Mouse (Mus musculus) megakaryocyte, embryonic 14.5 days (primary cell): ENCODE results near the gene Drap1. TPM values are rescaled to one million over a fixed set of nuclear protein-coding genes. Genes with fewer than 3 reads are reported as not detected.
"Not testable (repeated sequence)": the region's sequence is repeated elsewhere in the genome, so short reads cannot be mapped to it uniquely, and the experiment has no call there.

Source experiments
- H3K27me3 ChIP-seq: replicated peaks from 2 replicates; pipeline ENCODE3; 2012; ENCODE audit warnings: inconsistent platforms
- H3K36me3 ChIP-seq: replicated peaks from 2 replicates; pipeline ENCODE3; 2012; ENCODE audit warnings: low read length, inconsistent platforms, mixed read lengths
- H3K4me1 ChIP-seq: 2 replicates; pipeline ENCODE4 v1.6.1; 2012; ENCODE audit warnings: inconsistent platforms
- H3K4me3 ChIP-seq: replicated peaks from 2 replicates; pipeline ENCODE3; 2012; ENCODE audit warnings: moderate library complexity, mild to moderate bottlenecking, inconsistent platforms
- H3K9me3 ChIP-seq: 2 replicates; pipeline ENCODE4 v1.6.1; 2012; ENCODE audit warnings: inconsistent platforms
- FLI1 ChIP-seq: IDR thresholded peaks from 2 replicates; pipeline ENCODE4 v1.6.1; 2012; ENCODE audit warnings: low read length, inconsistent platforms, mixed read lengths
- GATA1 ChIP-seq: IDR thresholded peaks from 3 replicates; pipeline ENCODE4 v1.6.1; 2012; ENCODE audit warnings: mixed read lengths, low read length, inconsistent platforms, borderline replicate concordance
- polyA plus RNA-seq: library from polyadenylated mRNA; stranded (reverse); fragments of >175 nt; gene quantifications from 2 replicates; pipeline ENCODE4 v1.2.3, GENCODE M21; 2012; ENCODE audit warnings: low replicate concordance; ENCODE audit not compliant: insufficient read depth

Drap1 gene
- polyA plus RNA-seq, 1 experiment = 449 TPM

- H3K4me1 ChIP-seq = peaks cover 31% of the 10 kb centered on the region
- no peaks in the 10 kb centered on the region for H3K9me3 ChIP-seq
- peaks cover 4% of the 10 kb centered on the region for H3K27me3 ChIP-seq
- no peaks in the 10 kb centered on the region for H3K36me3 ChIP-seq
- no peak overlapping the region for H3K4me3 ChIP-seq
- TF ChIP-seq GATA1 (no peak), FLI1 (no peak)
These were observed 16.4 kb downstream of the Drap1 start for GRCm38 (mm10) chr19:5408057-5409001.

GRCm38 (mm10) chr19:5407133-5407532 lies 17.6 kb downstream of the Drap1 start:
- peaks cover 4% of the 10 kb centered on the region for H3K27me3 ChIP-seq
- H3K4me1 ChIP-seq = peaks cover 31% of the 10 kb centered on the region
- H3K9me3 ChIP-seq = no peaks in the 10 kb centered on the region
- TF ChIP-seq GATA1 = no peak
- TF ChIP-seq FLI1 = no peak
- no peaks in the 10 kb centered on the region for H3K36me3 ChIP-seq
- H3K4me3 ChIP-seq = peak overlapping the region; percentile 85

- not testable (repeated sequence) for H3K36me3 ChIP-seq, H3K9me3 ChIP-seq, H3K27me3 ChIP-seq
- Histone ChIP-seq H3K4me1 (peaks cover 26% of the 10 kb centered on the region), H3K4me3 (peak overlapping the region; percentile 85)
These were observed 18.1 kb downstream of the Drap1 start for GRCm38 (mm10) chr19:5406531-5407126.

DNA sequence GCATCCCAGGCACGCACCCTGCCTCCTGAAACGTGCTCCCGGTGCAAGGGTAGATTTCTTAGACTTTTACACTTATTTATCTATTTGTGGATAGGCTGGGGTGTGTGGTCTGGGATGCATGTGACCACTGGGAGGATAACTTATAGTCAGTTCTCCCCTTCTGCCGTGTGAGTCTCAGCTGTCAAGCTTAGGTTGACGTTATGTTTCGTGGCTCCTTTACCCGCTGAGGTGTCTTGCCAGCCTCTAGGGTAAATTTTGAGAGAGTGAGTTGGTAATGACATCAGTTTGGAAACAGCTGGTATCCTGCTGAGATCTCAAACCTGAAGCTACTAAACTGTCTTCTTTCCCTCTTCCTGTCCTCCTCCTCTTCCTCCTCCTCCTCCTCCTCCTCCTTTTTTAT lies 18.9 kb downstream of the Drap1 start:
- Histone ChIP-seq H3K36me3 (no peaks in the 10 kb centered on the region), H3K4me3 (peak overlapping the region; percentile 2), H3K27me3 (peaks cover 1% of the 10 kb centered on the region), H3K4me1 (peaks cover 25% of the 10 kb centered on the region), H3K9me3 (no peaks in the 10 kb centered on the region)
- no peak for TF ChIP-seq GATA1
- TF ChIP-seq FLI1 = no peak

- TF ChIP-seq FLI1 (no peak), GATA1 (no peak)
- Histone ChIP-seq H3K27me3 (peaks cover 1% of the 10 kb centered on the region), H3K9me3 (no peaks in the 10 kb centered on the region), H3K36me3 (no peaks in the 10 kb centered on the region), H3K4me1 (peaks cover 18% of the 10 kb centered on the region), H3K4me3 (no peak within 1 kb of the TSS)
These were observed 22.5 kb downstream of the Drap1 start, which contains the start of gene Tsga10ip for GRCm38 (mm10) chr19:5402293-5402692. TSS of gene Tsga10ip (minus strand) at chr19:5402526.

DNA sequence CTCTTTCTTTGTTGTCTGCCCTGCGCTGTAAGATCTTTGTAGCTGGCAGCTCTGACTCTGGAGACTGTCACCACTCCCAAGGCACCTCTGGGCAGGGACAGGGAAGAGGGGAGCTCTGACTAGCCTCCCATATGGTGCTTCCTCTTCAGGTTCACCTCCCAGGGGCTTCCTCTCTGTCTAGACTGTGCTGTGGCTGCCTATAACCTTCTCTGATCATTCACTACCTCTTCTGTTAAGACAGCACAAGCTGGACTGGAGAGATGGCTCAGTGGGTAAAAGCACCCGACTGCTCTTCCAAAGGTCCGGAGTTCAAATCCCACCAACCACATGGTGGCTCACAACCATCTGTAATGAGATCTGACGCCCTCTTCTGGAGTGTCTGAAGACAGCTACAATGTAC lies 23.7 kb downstream of the Drap1 start:
- not testable (repeated sequence) for H3K4me3 ChIP-seq, H3K36me3 ChIP-seq, H3K27me3 ChIP-seq, H3K9me3 ChIP-seq
- H3K4me1 ChIP-seq = peaks cover 15% of the 10 kb centered on the region

- H3K36me3 ChIP-seq = no peaks in the 10 kb centered on the region
- TF ChIP-seq GATA1 (no peak), FLI1 (no peak)
- peaks cover 26% of the 10 kb centered on the region for H3K4me1 ChIP-seq
- no peak overlapping the region for H3K4me3 ChIP-seq
- H3K9me3 ChIP-seq = no peaks in the 10 kb centered on the region
- H3K27me3 ChIP-seq = no peaks in the 10 kb centered on the region
These were observed 29.4 kb downstream of the Drap1 start for GRCm38 (mm10) chr19:5395371-5395770.

GRCm38 (mm10) chr19:5394168-5394567 lies 30.6 kb downstream of the Drap1 start:
- H3K4me1 ChIP-seq = peaks cover 32% of the 10 kb centered on the region
- H3K9me3 ChIP-seq = no peaks in the 10 kb centered on the region
- no peaks in the 10 kb centered on the region for H3K36me3 ChIP-seq
- TF ChIP-seq GATA1 (no peak), FLI1 (no peak)
- H3K4me3 ChIP-seq = no peak overlapping the region
- no peaks in the 10 kb centered on the region for H3K27me3 ChIP-seq

GRCm38 (mm10) chr19:5392892-5393291 lies 31.9 kb downstream of the Drap1 start:
- Histone ChIP-seq H3K9me3 (no peaks in the 10 kb centered on the region), H3K36me3 (no peaks in the 10 kb centered on the region), H3K4me1 (peaks cover 33% of the 10 kb centered on the region), H3K27me3 (no peaks in the 10 kb centered on the region), H3K4me3 (no peak overlapping the region)
- TF ChIP-seq FLI1 (no peak), GATA1 (no peak)

GRCm38 (mm10) chr19:5390416-5390815 lies 34.4 kb downstream of the Drap1 start:
- H3K9me3 ChIP-seq = no peaks in the 10 kb centered on the region
- no peak for TF ChIP-seq GATA1
- no peaks in the 10 kb centered on the region for H3K27me3 ChIP-seq
- H3K36me3 ChIP-seq = peaks cover 13% of the 10 kb centered on the region
- H3K4me3 ChIP-seq = peak overlapping the region; percentile 92
- peaks cover 55% of the 10 kb centered on the region for H3K4me1 ChIP-seq
